Mouse (Mus musculus): ENCODE measurements at regions not wholly inside any gene's neighbourhood (a gene's known extent, or its start where the extent isn't known, plus 50 kb on each side); places are given as distances from the start of the nearest gene placed in this dataset.
A peak's percentile ranks its signal among the peaks of the same experiment; 100 is the strongest.

DNA sequence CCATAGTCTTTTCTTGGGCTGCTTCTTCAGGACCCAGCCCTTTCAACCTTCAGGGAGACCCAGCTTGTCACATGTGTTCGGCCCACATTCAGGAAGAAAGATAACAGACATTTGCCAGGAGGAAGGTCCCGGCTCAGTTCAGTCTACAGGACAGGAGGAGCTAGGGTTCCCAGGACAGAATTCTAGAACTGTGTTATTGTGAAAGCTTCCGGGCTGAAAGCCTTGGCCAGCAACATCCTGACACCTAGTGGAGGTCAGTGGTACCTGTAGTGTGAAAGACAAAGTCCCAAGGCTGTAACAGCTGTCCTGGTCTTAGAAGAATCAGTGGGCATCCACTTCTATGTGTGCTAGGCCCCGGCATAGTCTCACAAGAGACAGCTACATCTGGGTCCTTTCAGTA lies 463.1 kb downstream of the Prdm13 start:
- Histone ChIP-seq H3K4me1 (replicated peaks) (no peaks in the 10 kb centered on the region), H3K27ac (no peak overlapping the region), H3K9me3 (no peaks in the 10 kb centered on the region), H3K27me3 (no peaks in the 10 kb centered on the region), H3K36me3 (no peaks in the 10 kb centered on the region), H3K4me3 (no peak overlapping the region), H3K9ac (no peak overlapping the region), H3K4me2 (no peak overlapping the region)
- ATAC-seq (ENCODE audit: low FRiP score): peak; percentile 90
- WGBS: 51% methylated on average over 4 of the region's 4 CpGs

GRCm38 (mm10) chr4:21207617-21208016 lies 478.1 kb downstream of the Prdm13 start:
- H3K27ac ChIP-seq: no peak overlapping the region
- 98% methylated on average over 4 of the region's 4 CpGs for WGBS
- no peaks in the 10 kb centered on the region for H3K4me1 ChIP-seq (replicated peaks)
- no peak overlapping the region for H3K9ac ChIP-seq
- no peak overlapping the region for H3K4me2 ChIP-seq
- H3K4me3 ChIP-seq: no peak overlapping the region
- ATAC-seq (ENCODE audit: low FRiP score): no peak
- no peaks in the 10 kb centered on the region for H3K27me3 ChIP-seq
- no peaks in the 10 kb centered on the region for H3K9me3 ChIP-seq
- no peaks in the 10 kb centered on the region for H3K36me3 ChIP-seq

DNA sequence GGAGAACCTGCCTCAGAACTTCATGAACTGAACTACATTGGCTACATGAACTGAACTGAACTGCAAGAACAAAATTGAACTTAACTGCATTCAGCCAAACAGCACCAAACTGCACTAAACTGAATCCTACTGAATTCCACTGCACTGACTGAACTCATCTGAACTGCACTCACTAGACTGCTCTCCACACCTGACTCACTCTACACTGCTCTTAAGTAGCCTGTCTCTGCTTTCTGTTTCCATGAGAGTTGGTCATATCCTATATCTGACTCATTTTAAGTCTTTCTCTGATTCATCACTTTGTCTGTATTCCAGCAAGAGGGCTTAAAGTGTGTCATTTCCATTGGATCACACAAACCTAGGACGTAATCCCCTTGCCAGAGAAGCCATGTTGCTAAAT lies 490.1 kb downstream of the Prdm13 start:
- WGBS: 95% methylated on average over 1 of the region's 1 CpGs

DNA sequence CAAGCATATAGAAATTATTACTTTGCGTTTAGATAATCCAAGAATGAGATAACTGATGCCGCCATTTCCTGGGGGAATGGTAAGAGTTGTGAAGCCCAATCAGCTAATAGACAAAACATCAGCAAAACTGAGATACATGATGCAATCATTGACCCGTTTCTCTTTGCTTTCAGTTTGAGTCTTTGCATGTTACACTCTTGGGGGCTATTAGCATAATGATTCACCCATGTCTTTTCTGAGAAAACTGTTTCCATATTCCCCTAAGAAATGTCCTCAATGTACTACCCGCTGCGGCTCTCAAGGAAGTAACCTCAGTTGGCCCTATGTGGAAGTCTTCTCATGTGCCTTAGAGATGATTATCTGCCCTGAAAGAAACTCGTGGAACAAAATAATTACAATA lies 512.0 kb downstream of the Prdm13 start:
- Histone ChIP-seq H3K9ac (no peak overlapping the region), H3K9me3 (no peaks in the 10 kb centered on the region), H3K4me3 (no peak overlapping the region), H3K27me3 (no peaks in the 10 kb centered on the region), H3K4me1 (replicated peaks) (peaks cover 6% of the 10 kb centered on the region; the same call in 1 of the 2 replicates), H3K27ac (no peak overlapping the region), H3K4me2 (no peak overlapping the region), H3K36me3 (no peaks in the 10 kb centered on the region)
- WGBS: 76% methylated on average over 6 of the region's 6 CpGs
- no peak for ATAC-seq (ENCODE audit: low FRiP score)

More for the DNA sequence above, 490.1 kb downstream of the Prdm13 start:
- no peak overlapping the region for H3K4me3 ChIP-seq
- H3K9ac ChIP-seq: no peak overlapping the region
- ATAC-seq (ENCODE audit: low FRiP score): no peak
- no peaks in the 10 kb centered on the region for H3K4me1 ChIP-seq (replicated peaks)
- H3K27me3 ChIP-seq: no peaks in the 10 kb centered on the region
- H3K36me3 ChIP-seq: no peaks in the 10 kb centered on the region
- no peak overlapping the region for H3K27ac ChIP-seq
- no peak overlapping the region for H3K4me2 ChIP-seq
- H3K9me3 ChIP-seq: no peaks in the 10 kb centered on the region

DNA sequence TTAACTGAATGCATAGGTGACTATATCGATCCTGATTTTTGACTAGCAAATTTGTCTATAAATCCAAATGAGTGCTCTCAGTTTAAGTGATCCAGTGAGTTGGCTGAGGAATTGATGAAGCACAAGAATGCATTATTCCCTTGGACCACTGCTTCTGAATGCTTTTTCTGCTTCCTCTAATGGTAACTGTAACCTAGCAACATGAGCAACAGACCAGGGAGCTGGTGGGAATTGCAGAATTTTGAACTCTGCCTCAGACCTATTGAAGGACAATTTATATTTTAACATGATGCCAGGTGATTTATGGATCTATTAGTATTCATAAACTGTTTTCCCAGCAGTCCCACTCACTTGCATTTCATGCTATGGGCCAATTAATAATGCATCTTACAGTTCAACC lies 512.7 kb downstream of the Prdm13 start:
- Histone ChIP-seq H3K4me1 (replicated peaks) (peaks cover 6% of the 10 kb centered on the region; the same call in 1 of the 2 replicates), H3K4me3 (no peak overlapping the region), H3K9me3 (no peaks in the 10 kb centered on the region), H3K4me2 (no peak overlapping the region), H3K9ac (no peak overlapping the region), H3K27me3 (no peaks in the 10 kb centered on the region), H3K27ac (no peak overlapping the region), H3K36me3 (no peaks in the 10 kb centered on the region)
- WGBS: 67% methylated on average over 1 of the region's 1 CpGs
- ATAC-seq (ENCODE audit: low FRiP score): no peak

- no peak for ATAC-seq (ENCODE audit: low FRiP score)
Observed at GRCm38 (mm10) chr4:21170734-21171133, 515.0 kb downstream of the Prdm13 start.

DNA sequence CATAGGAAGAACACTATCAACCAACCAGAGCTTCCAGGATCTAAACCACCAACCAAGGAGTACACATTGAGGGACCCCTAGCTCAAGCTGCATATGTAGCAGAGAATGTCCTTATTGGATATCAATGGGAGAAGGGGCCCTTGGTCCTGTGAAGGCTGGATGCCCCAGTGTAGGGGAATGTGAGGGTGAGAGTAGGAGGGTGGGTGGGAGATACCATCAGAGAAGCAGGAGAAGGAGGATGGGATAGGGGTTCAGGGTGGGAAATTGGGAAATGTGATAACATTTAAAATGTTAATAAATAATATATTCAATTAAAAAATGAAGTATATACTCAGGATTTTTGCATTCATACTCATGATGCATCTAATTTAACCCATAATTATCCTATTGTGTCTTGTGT lies 523.6 kb downstream of the Prdm13 start:
- Histone ChIP-seq H3K4me1 (replicated peaks) (no peaks in the 10 kb centered on the region), H3K4me2 (no peak overlapping the region), H3K9me3 (no peaks in the 10 kb centered on the region), H3K36me3 (no peaks in the 10 kb centered on the region), H3K27me3 (no peaks in the 10 kb centered on the region), H3K4me3 (no peak overlapping the region), H3K9ac (no peak overlapping the region), H3K27ac (no peak overlapping the region)
- ATAC-seq (ENCODE audit: low FRiP score): no peak

More at GRCm38 (mm10) chr4:21170734-21171133, 515.0 kb downstream of the Prdm13 start:
- no peak overlapping the region for H3K4me2 ChIP-seq
- no peak overlapping the region for H3K27ac ChIP-seq
- peaks cover 6% of the 10 kb centered on the region; the same call in 1 of the 2 replicates for H3K4me1 ChIP-seq (replicated peaks)
- 87% methylated on average over 3 of the region's 3 CpGs for WGBS
- no peak overlapping the region for H3K4me3 ChIP-seq
- H3K36me3 ChIP-seq: no peaks in the 10 kb centered on the region
- H3K27me3 ChIP-seq: no peaks in the 10 kb centered on the region
- no peaks in the 10 kb centered on the region for H3K9me3 ChIP-seq
- H3K9ac ChIP-seq: no peak overlapping the region

- Histone ChIP-seq H3K27me3 (no peaks in the 10 kb centered on the region), H3K4me2 (no peak overlapping the region), H3K36me3 (no peaks in the 10 kb centered on the region), H3K27ac (no peak overlapping the region), H3K9me3 (no peaks in the 10 kb centered on the region), H3K4me1 (replicated peaks) (no peaks in the 10 kb centered on the region), H3K4me3 (no peak overlapping the region), H3K9ac (no peak overlapping the region)
- 88% methylated on average over 1 of the region's 1 CpGs for WGBS
- ATAC-seq (ENCODE audit: low FRiP score): no peak
Observed at GRCm38 (mm10) chr4:21125892-21126291, 559.9 kb downstream of the Prdm13 start.

DNA sequence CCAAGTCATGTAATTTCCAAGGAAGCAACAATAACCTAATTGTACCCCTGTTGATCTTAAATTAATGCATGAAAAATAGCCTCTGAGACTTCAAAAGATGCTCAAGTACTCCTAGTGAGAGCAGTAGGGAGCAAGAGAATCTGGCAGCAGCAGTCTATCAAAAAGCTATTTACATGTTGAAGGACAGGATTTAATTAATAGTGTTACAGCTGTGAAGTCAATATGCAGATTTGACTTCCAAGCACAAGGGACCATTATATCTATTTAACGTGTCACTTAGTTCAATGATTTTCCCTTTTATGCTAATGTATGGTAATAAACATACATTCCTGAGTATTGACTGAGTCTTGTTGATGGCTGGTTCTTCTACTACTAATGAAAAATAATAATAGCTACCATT lies 590.0 kb downstream of the Prdm13 start:
- no peak overlapping the region for H3K9ac ChIP-seq
- H3K36me3 ChIP-seq: no peaks in the 10 kb centered on the region
- no peak overlapping the region for H3K27ac ChIP-seq
- WGBS: 21% methylated on average over 1 of the region's 1 CpGs
- H3K4me2 ChIP-seq: no peak overlapping the region
- no peaks in the 10 kb centered on the region for H3K4me1 ChIP-seq (replicated peaks)
- no peaks in the 10 kb centered on the region for H3K9me3 ChIP-seq
- peak; percentile 92 for ATAC-seq (ENCODE audit: low FRiP score)
- no peak overlapping the region for H3K4me3 ChIP-seq
- 0 out of 2 replicates have a peak, but pooled peaks cover 2% of the 10 kb centered on the region for H3K27me3 ChIP-seq

DNA sequence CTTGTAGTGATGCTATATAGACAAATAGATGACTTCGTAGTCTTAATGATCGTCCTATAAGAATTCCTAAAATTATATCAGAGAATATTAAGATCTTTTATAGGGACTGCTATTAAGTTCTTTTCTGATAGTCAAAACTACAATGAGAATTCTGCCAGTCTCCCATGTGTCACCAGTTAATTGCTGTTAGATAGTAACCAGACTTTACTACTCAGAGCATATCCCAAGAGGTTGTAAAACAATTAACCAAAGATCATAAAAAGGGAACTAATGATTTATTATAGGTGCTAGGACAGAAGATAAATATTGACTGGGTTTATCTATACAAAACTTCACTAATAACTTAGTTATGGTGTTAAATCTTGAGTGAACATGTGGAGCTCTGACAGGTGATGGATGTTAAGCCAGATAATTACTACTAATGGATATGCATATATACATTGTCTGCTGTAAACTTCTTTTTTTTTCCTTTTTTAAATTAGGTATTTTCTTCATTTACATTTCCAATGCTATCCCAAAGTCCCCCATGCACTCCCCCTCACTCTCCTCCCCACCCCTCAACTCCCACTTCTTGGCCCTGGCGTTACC lies 615.5 kb downstream of the Prdm13 start:
- no peak overlapping the region for H3K4me2 ChIP-seq

More for the DNA sequence above, 615.5 kb downstream of the Prdm13 start:
- Histone ChIP-seq H3K27me3 (no peaks in the 10 kb centered on the region), H3K4me1 (replicated peaks) (no peaks in the 10 kb centered on the region), H3K4me3 (no peak overlapping the region), H3K9ac (no peak overlapping the region), H3K27ac (no peak overlapping the region), H3K9me3 (no peaks in the 10 kb centered on the region), H3K36me3 (no peaks in the 10 kb centered on the region)
- WGBS: 94% methylated on average over 3 of the region's 3 CpGs
- no peak for ATAC-seq (ENCODE audit: low FRiP score)
